Mouse (Mus musculus) yolk sac, embryonic 10.5 days (tissue): ENCODE measurements around the gene Pdhx.
A peak's percentile ranks its signal among the peaks of the same experiment; 100 is the strongest.

Experiments used
- DNase-seq: peaks from one replicate; pipeline ENCODE4 v3.0.0-alpha.2; 2017; ENCODE audit warnings: low spot score

Gene Pdhx

DNA sequence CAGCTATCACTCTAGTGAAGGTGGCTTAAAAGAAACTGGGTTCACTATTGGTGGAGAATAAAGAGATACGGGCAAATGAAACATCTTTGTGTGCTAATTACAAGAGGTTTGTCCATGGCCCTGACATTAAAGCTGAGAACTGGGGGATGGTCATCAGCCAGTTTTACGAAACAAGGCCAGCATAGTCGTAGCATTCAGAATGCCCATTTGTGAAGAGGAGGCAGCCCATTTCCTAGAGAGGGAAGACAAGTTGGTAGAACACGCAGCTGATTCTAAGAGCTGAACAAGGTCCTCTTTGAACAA lies 85.7 kb downstream of the Pdhx start:
- no peak for DNase-seq

DNA sequence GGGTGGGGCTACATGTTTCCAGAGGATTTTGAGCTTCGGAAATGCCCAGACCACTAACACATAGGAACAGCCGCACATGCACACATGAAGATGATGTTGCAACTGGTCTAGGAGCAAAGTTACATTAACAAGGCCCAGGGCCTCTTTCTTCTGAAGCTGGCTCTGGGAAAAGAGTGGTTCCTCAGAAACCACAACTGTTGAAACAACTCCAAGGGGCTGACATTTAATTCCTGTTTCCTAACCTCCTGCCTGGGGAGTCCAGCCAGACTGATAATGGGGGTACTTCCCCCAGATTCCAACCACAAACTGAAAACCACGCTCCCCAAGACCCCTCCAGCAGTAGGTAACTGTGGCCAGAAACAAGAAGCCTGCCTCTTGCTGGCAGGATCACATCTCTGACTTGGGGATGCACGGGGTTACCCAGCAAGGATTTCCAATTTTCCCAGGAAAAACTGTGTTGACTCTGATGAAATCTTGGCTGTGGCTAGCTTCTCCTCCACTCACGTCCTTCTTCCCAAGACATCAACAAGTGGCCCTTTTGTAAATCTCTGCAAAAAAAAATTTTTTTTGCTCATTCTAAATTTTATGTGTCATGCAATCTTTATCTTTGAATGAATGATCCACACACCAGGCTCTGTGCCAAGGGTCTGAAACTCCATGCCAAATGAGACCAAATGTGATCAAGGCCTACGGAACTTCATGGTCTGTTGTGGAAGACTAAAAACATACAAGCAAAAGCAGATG lies 86.2 kb downstream of the Pdhx start:
- no peak for DNase-seq

DNA sequence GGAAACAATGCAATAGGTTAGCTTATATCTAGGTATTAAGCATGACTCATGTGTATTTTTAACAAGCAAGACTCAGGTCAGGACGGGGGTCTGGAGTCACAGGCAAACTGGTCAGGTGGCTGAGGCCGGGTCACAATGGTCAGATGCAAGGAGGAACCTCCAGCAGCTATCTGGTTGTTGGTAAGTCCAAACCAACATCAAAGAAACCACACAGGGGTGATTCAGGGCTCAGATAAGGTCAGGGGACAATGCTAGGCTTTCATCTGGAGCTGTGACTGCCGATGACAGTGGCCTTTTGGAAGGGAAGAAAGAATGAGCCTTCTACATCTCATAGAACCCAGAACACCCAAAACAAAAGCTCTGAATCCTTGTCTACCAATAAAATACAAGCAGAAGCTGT lies 86.9 kb downstream of the Pdhx start:
- DNase-seq, result no peak

DNA sequence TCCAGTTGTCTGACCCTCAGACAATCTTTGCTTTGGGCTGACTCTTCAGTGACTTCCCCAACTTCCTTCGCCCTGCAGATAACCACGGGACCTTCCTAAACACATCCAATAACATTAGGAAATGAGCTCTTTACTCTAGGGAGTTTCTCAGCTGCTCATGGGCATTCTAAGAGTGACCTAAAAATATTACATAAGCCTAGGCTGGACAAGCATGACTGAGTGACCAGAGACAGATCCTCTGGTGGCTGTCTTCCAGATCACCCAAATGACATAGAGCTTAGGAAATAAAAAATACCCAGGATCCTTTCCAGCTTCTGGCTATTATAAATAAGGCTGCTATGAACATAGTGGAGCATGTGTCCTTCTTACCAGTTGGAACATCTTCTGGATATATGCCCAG lies 90.5 kb downstream of the Pdhx start:
- DNase-seq, result no peak

DNA sequence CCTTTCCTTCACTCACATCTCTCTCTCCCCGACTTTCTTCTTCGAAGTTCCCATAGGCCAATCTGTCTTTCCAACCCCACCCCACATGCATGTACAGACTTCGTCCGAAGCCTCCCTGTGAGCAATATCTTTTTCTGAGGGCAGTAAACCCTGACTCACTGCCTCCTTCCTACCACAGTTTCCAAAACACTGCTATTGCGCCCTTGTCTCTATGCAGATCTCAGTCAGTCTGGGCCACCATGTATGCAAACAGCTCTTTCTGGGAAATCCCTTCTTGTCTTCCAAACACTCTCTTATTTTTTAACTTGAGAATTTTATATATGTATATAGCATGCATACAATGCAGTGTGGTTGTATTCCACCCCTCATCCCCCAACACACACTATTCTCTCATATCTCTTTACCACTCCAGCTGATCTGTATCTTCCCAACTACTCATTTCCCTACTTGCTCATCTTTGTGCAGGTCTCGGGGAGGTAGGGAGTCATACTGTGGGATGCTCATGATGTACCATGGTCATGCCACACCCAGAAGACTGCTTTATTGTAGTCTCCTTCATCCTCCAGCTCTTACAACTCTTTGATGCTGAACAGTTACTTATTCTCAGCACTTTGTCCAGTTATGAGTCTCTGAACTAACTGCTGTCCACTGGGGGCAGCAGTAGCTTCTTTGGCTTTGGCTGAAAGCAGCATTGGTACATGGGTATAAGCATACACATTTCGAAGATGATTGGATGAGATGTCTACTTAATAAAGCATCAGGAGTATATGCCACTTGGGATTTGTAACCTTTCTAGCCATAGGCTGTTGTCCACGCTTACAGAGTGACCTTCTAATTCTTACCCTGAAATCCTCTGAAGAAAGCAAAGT lies 91.6 kb downstream of the Pdhx start:
- no peak for DNase-seq

DNA sequence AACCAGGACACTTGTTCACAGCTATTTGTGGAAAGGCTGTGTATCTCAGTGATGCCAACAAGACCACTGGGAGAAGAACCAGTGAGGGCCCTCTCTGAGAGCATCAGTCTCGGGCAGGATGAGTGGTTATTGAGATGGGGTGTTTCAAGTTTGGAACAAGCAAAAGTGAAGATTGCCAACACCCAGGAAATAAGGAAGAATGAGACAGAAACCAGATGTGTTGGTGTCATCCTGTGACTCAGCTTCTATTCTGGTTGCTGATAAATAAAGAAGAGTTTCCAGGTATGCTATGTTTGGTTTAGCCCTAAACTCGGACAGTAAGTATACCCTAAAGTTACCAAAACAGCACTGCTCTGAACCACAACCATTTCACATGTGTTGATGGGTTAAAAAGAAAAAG lies 92.4 kb downstream of the Pdhx start:
- DNase-seq, result no peak

DNA sequence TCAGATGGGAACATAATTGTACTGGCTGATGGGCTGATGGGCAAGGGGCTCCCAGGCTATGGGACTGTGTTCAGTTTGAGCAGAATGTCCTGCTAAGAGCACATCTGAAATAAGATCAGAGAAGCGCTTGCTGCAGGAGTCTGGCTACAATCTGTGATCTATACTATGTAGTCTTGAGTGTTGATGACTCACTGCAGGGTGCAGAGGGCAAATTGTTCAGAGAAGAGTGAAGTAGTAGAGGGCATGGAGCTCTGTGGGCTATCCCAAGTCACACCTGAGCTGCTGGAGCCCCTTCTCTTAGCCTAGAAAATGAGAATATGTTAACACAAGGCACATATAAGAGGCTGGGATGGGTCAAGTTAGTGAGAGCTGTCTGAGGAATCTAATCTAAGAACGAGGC lies 93.8 kb downstream of the Pdhx start:
- no peak for DNase-seq

DNA sequence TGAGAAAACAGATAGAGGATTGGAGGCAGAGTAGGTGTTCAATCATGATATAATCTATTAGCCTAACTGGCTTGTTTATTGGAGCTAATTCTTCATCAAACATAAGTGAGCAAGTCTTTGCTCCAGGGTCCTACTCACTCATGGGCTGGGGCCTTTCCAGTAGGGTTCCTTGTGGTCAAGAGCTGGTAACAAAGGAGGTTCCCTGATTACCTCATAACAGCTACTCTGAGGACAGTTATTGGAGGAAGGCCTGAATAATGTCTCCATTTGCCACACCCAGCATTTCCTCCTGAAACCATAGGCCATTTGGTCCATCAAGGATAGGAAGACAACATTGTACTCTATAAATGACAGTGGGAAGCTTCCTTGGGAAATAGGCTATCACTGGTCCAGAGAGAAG lies 94.2 kb downstream of the Pdhx start:
- DNase-seq, result no peak

DNA sequence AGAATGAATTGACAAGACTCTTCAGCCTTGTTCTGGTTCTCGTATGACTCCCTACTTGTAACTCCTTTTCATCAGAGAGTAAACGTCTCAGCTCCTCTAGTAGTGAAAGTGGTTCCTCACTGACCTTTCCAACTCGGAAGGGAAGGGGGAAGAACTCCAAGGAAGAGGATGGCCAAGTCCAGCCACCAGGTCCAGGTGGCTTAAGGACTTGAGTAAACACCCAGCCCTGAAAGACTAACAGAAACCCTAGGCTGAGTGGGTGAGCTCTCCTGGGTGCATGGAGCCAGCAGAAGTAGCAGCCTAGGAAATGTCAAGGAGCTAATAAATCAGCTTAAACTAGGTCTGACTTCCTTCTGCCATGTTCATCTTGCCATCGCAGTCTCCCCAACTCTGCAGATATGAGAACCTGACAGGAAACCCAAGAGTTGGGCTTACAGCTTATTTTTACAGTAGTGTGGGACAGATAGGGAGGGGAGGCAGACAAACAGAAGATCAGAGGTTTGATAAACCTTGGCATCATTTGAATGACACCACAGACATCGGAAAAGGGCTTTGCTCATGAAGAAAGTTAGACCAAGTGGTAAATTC lies 97.9 kb downstream of the Pdhx start:
- no peak for DNase-seq

DNA sequence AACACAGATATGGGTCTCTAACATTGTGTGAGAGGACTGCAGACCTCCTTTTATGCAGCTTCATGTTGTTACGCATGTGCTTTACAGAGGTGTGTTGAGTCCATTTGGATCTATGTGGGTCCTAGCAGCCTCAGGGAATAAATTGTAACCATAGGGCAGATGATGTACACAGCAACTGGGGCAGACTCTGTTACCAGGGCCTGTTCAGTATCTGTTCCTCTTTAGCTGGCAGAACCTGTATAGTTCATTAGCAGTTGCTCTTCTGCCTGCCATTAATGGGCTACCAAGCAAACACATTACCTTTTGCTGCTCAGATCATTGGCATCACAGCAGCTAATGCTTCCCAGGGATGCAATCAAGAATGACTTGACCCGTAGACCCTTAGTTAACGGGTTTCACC lies 100.2 kb downstream of the Pdhx start:
- DNase-seq, result no peak

DNA sequence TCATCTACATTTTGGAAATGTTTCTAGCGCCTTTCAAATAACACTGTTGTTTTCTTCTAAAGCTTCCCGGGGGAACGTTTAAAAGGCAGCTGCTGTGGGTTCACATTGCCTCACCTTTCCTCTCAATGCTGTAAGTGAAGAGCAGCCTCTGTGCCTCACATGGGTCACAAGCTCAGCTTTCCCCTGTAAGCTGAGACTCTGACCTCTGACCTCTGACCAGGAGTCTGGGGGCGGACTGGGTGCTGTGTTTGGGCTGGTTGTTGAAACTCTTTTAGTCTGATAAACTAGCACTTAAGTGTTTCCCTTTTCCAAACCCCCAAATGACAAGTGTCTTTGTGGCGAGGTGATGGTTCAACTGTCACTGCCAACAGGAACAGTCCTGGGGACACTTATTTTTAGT lies 100.7 kb downstream of the Pdhx start:
- DNase-seq, result peak; percentile 16

DNA sequence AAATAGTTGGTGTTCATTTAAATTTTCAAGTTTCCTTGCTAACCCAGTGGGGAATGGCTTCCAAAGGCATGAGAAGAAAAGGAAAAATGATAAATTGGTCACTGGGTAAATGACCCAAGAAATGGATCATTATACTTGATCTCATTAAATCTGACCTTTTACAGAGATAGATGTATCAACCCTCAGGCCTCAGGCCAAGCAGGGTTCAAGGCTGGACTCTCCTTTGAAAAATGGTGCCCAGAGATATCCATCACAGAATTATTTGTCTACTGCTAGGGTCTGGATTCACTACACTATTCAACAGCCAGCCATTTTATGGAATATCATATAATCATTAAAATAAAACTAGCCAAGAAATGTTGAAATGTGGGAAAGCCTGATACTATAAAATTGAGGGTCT lies 101.4 kb downstream of the Pdhx start:
- DNase-seq, result no peak
